Mouse (Mus musculus): ENCODE measurements around the gene Cyren. TPM values are rescaled to one million over a fixed set of nuclear protein-coding genes. Genes with fewer than 3 reads are reported as not detected.

The Cyren gene
- total and polyA plus RNA-seq, 3 experiments, result 7.9 to 11.9 (median 9.7) TPM

DNA sequence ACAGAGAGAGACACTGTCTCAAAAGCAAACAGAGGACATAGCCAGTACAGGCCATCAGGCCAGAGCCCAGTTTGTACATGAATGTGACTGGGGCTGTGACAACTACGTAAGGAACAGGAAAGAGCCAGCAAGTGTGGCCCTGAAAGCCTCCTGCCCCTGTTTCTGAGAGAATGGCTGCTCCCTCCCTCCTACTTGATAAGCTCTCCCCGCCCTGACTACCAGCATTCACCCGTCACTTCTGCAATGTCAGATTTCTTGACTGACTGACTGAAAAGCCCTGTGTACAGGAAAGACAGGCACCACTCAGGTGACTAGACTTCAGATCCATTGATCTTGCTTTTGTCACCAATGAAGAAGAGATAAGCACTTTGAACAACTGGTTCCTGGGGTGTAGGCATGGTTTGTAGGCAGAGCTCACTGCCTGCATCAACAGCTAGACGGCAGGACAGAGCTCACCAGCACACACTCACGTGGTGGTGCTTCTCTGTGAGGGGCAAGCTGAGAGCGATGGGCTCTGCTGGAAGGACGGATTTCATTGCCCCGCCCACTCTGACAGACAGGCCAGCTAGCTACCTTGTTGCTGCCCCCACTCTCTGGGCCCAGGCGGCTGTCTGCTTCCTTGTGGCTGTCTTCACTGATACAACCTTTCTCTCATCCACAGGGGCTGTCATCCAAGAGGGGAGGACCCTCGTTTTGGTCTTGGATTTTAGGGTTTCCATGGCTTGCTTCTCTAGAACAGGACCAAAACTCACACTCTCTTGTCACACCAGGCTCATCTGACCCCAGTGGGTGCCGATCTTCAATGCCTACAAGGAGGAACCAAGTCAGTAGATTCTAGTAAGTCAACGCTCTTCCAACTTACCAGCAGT lies 1.7 kb downstream of the Cyren start:
- Histone ChIP-seq H3K4me1 (ENCODE audit: control insufficient read depth in 1 of 2, insufficient read depth in 2 of 2) (peaks cover 10 to 49% of the 10 kb centered on the region in 2 experiments; a peak in 3 of 4 replicates), H3K9me3 (replicated peaks; ENCODE audit: low read length) (no peaks in the 10 kb centered on the region), H3K36me3 (replicated peaks in 1 of 2; ENCODE audit: control insufficient read depth in 1 of 2, insufficient read depth in 1 of 2, low read length in 1 of 2) (peaks cover 37 to 71% of the 10 kb centered on the region in 2 experiments), H3K27me3 (replicated peaks) (no peaks in the 10 kb centered on the region), H3K4me2 (ENCODE audit: insufficient read depth, low read depth, poor library complexity, severe bottlenecking) (no peak overlapping the region), H3K27ac (ENCODE audit: insufficient read depth, low read depth) (no peak overlapping the region), H3K79me2 (replicated peaks; ENCODE audit: control insufficient read depth, extremely low read depth, insufficient read depth, poor library complexity, severe bottlenecking) (no peaks in the 10 kb centered on the region; the same call in 1 of the 2 replicates), H3K4me3 (replicated peaks in 1 of 3; ENCODE audit: low read depth in 2 of 3, low read length in 2 of 3, poor library complexity in 1 of 3) (peak overlapping the region in 1 of 3 experiments; percentile 87), H3K9ac (ENCODE audit: insufficient read depth, low read depth) (no peak overlapping the region)
- dilution Hi-C loops (cut with MboI; ENCODE audit: extremely low pct_ligation_motif_present, extremely low pct_unique_long_range_greater_than_20kb, low sequenced_read_pairs) (no loop called here), in situ Hi-C loops (cut with MboI; ENCODE audit: low pct_ligation_motif_present, low pct_unique_long_range_greater_than_20kb, low sequenced_read_pairs) (no loop called here)
- DNase-seq (ENCODE audit: extremely low read depth), result no peak
- TF ChIP-seq ETS1 (conservative IDR thresholded peaks at IDR 0.05; ENCODE audit: low read depth, low read length), result no peak
- TF ChIP-seq TCF12 (IDR thresholded peaks at IDR 0.05; ENCODE audit: low read depth, low read length), result no peak
- TF ChIP-seq POLR2AphosphoS2 (IDR thresholded peaks at IDR 0.05; ENCODE audit: low read depth, low read length), result no peak
- TF ChIP-seq CTCF (conservative IDR thresholded peaks at IDR 0.05 in 1 of 2, IDR thresholded peaks at IDR 0.05 in 1 of 2; ENCODE audit: low read depth in 2 of 2, low read length in 2 of 2), result no peak
- no peak for TF ChIP-seq PAX5 (IDR thresholded peaks at IDR 0.05; ENCODE audit: low read length)

DNA sequence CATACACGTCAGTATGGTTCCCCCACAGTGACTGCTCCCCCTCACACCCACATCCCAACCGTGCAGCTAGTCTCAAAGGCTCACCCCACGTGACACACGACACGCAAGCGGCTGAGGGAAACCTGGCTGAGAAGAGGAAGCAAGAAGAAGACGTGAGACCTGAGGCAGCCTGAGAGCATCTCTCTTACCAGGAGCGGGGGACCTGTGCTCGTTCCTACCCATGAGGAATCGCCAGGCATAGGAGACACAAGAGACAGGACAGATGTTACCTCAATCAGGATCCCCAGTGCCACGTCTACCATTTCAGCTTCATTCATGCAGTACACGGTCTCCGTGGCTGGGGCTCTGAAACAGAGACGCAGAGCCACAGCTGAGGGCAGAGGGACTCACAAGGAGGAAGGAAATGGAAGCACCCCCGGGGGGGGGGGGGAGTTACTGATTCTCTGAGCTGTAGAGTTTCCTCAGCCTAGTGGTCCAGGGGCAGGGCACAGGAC lies 2.5 kb downstream of the Cyren start:
- Histone ChIP-seq H3K27me3 (replicated peaks) (no peaks in the 10 kb centered on the region), H3K9me3 (replicated peaks; ENCODE audit: low read length) (no peaks in the 10 kb centered on the region), H3K4me1 (ENCODE audit: control insufficient read depth in 1 of 2, insufficient read depth in 2 of 2) (peaks cover 10 to 56% of the 10 kb centered on the region in 2 experiments; a peak in 3 of 4 replicates), H3K4me2 (ENCODE audit: insufficient read depth, low read depth, poor library complexity, severe bottlenecking) (no peak overlapping the region), H3K79me2 (replicated peaks; ENCODE audit: control insufficient read depth, extremely low read depth, insufficient read depth, poor library complexity, severe bottlenecking) (no peaks in the 10 kb centered on the region; the same call in 1 of the 2 replicates), H3K4me3 (replicated peaks in 1 of 3; ENCODE audit: low read depth in 2 of 3, low read length in 2 of 3, poor library complexity in 1 of 3) (no peak overlapping the region), H3K27ac (ENCODE audit: insufficient read depth, low read depth) (no peak overlapping the region), H3K9ac (ENCODE audit: insufficient read depth, low read depth) (no peak overlapping the region), H3K36me3 (replicated peaks in 1 of 2; ENCODE audit: control insufficient read depth in 1 of 2, insufficient read depth in 1 of 2, low read length in 1 of 2) (peaks cover 28 to 64% of the 10 kb centered on the region in 2 experiments)
- TF ChIP-seq EP300 (IDR thresholded peaks at IDR 0.05; ENCODE audit: low read length), result no peak
- TF ChIP-seq ELF1 (IDR thresholded peaks at IDR 0.05; ENCODE audit: low read depth, low read length), result no peak
- no peak for TF ChIP-seq ZMIZ1 (IDR thresholded peaks at IDR 0.05; ENCODE audit: low read depth, low read length)
- TF ChIP-seq POLR2A (IDR thresholded peaks at IDR 0.05; ENCODE audit: low read depth, low read length), result no peak
- no peak for TF ChIP-seq MAX (IDR thresholded peaks at IDR 0.05; ENCODE audit: low read length)
- TF ChIP-seq ZC3H11A (IDR thresholded peaks at IDR 0.05; ENCODE audit: low read depth, low read length), result no peak
- no peak for TF ChIP-seq MAZ (IDR thresholded peaks at IDR 0.05; ENCODE audit: low read depth, low read length)
- no peak for TF ChIP-seq NRF1 (IDR thresholded peaks at IDR 0.05; ENCODE audit: low read depth, low read length)
- no peak for TF ChIP-seq CTCF (conservative IDR thresholded peaks at IDR 0.05 in 1 of 2, IDR thresholded peaks at IDR 0.05 in 1 of 2; ENCODE audit: low read depth in 2 of 2, low read length in 2 of 2)
- no peak for TF ChIP-seq ZKSCAN1 (IDR thresholded peaks at IDR 0.05; ENCODE audit: borderline replicate concordance, low read depth, low read length)
- TF ChIP-seq JUND (conservative IDR thresholded peaks at IDR 0.05; ENCODE audit: low read depth, low read length), result no peak
- no peak for TF ChIP-seq CHD1 (IDR thresholded peaks at IDR 0.05; ENCODE audit: low read depth, low read length)
- no peak for TF ChIP-seq JUN (IDR thresholded peaks at IDR 0.05; ENCODE audit: insufficient read depth, low read depth, low read length)
- dilution Hi-C loops (cut with MboI; ENCODE audit: extremely low pct_ligation_motif_present, extremely low pct_unique_long_range_greater_than_20kb, low sequenced_read_pairs), result no loop called here
- no peak for DNase-seq (ENCODE audit: extremely low read depth)
- in situ Hi-C loops (cut with MboI; ENCODE audit: low pct_ligation_motif_present, low pct_unique_long_range_greater_than_20kb, low sequenced_read_pairs), result no loop called here
